8 mouse cellular contexts compared by ENCODE assay signal in the genomic region with DNA sequence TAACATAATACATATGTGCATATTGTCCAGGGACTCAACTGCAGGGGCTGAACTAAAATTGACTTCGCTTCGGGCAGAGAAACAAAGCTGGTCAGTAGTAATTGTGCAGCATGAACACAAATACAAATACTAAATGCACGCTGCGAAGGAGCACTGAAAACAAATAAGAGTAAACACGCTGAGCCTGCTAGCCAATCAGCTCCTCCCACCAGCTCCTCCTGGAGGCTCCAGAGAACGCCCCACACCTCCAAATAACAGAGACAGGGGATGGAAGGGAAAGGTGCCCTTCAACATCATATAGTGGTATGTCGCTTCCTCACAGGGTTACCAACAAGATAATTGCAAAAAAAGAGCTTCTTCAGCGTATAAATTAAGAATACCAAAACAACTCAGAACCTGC.
DNase-seq lines count a peak whose midpoint lies in the region; ATAC-seq lines count a peak whose summit lies in the region.

No protein-coding gene starts in this region.

- peak overlapping the region; percentile 57 for H3K9ac ChIP-seq in lung, embryonic 16.5 days (ENCODE audit: low read length)
- H3K9ac ChIP-seq in embryonic facial prominence, embryonic 11.5 days (replicated peaks; ENCODE audit: low read length), result no peak overlapping the region
- H3K9ac ChIP-seq in hindbrain, embryonic 16.5 days (ENCODE audit: low read depth, low read length), result peak overlapping the region; percentile 68
- no peak overlapping the region for H3K9ac ChIP-seq in limb, embryonic 15.5 days

- no peak for DNase-seq in lung, postnatal 4 days
- DNase-seq in embryonic facial prominence, embryonic 11.5 days (ENCODE audit: low spot score), result peak; percentile 39
- DNase-seq in right cerebral cortex, postnatal 36 days (ENCODE audit: low spot score in 2 of 2), result peak; percentile 27 to 44
- DNase-seq in adrenal gland, postnatal 36 days, result no peak
- DNase-seq in gastrocnemius, postnatal 36 days, result no peak

- no peaks in the 10 kb centered on the region for H3K27me3 ChIP-seq in lung, embryonic 16.5 days (ENCODE audit: control insufficient read depth, insufficient read depth, low read depth, low read length)
- no peaks in the 10 kb centered on the region for H3K27me3 ChIP-seq in embryonic facial prominence, embryonic 11.5 days (ENCODE audit: control insufficient read depth, insufficient read depth, low read length)
- H3K27me3 ChIP-seq in hindbrain, embryonic 16.5 days (replicated peaks; ENCODE audit: control insufficient read depth, insufficient read depth, low read length), result no peaks in the 10 kb centered on the region
- no peaks in the 10 kb centered on the region for H3K27me3 ChIP-seq in limb, embryonic 15.5 days

- H3K36me3 ChIP-seq in lung, embryonic 16.5 days (ENCODE audit: control insufficient read depth, insufficient read depth, low read length), result no peaks in the 10 kb centered on the region
- no peaks in the 10 kb centered on the region for H3K36me3 ChIP-seq in embryonic facial prominence, embryonic 11.5 days (replicated peaks; ENCODE audit: control insufficient read depth, insufficient read depth, low read depth, low read length)
- no peaks in the 10 kb centered on the region for H3K36me3 ChIP-seq in hindbrain, embryonic 16.5 days (ENCODE audit: control insufficient read depth, insufficient read depth, low read length)
- H3K36me3 ChIP-seq in limb, embryonic 15.5 days, result no peaks in the 10 kb centered on the region

- H3K4me1 ChIP-seq in lung, embryonic 16.5 days (replicated peaks; ENCODE audit: control insufficient read depth, insufficient read depth, low read length), result peaks cover 39% of the 10 kb centered on the region
- peaks cover 2% of the 10 kb centered on the region for H3K4me1 ChIP-seq in embryonic facial prominence, embryonic 11.5 days (ENCODE audit: control insufficient read depth, insufficient read depth, low read length)
- H3K4me1 ChIP-seq in hindbrain, embryonic 16.5 days (ENCODE audit: control insufficient read depth, insufficient read depth, low read depth, low read length), result peaks cover 29% of the 10 kb centered on the region
- H3K4me1 ChIP-seq in limb, embryonic 15.5 days, result peaks cover 44% of the 10 kb centered on the region

- H3K9me3 ChIP-seq in lung, embryonic 16.5 days (ENCODE audit: control insufficient read depth, low read length), result no peaks in the 10 kb centered on the region
- no peaks in the 10 kb centered on the region for H3K9me3 ChIP-seq in embryonic facial prominence, embryonic 11.5 days (replicated peaks; ENCODE audit: control insufficient read depth, low read length)
- H3K9me3 ChIP-seq in hindbrain, embryonic 16.5 days (ENCODE audit: control insufficient read depth, low read length), result no peaks in the 10 kb centered on the region
- H3K9me3 ChIP-seq in limb, embryonic 15.5 days, result no peaks in the 10 kb centered on the region

- H3K27ac ChIP-seq in lung, embryonic 16.5 days (ENCODE audit: low read length), result peak overlapping the region; percentile 98
- H3K27ac ChIP-seq in embryonic facial prominence, embryonic 11.5 days (replicated peaks; ENCODE audit: low read depth, low read length), result 0 out of 2 replicates have a peak overlapping the region, but pooled peaks have one; percentile 86
- peak overlapping the region; percentile 93 for H3K27ac ChIP-seq in hindbrain, embryonic 16.5 days (ENCODE audit: low read depth, low read length)
- peak overlapping the region; percentile 94 for H3K27ac ChIP-seq in limb, embryonic 15.5 days

- H3K4me2 ChIP-seq in lung, embryonic 16.5 days (ENCODE audit: low read depth, low read length), result peak overlapping the region; percentile 60
- peak overlapping the region; percentile 5 for H3K4me2 ChIP-seq in embryonic facial prominence, embryonic 11.5 days (ENCODE audit: low read depth, low read length)
- H3K4me2 ChIP-seq in hindbrain, embryonic 16.5 days (ENCODE audit: low read length), result peak overlapping the region; percentile 62
- H3K4me2 ChIP-seq in limb, embryonic 15.5 days, result peak overlapping the region; percentile 41

- 27% methylated on average over 8 of the region's 8 CpGs for WGBS in lung, embryonic 16.5 days
- 29% methylated on average over 8 of the region's 8 CpGs for WGBS in embryonic facial prominence, embryonic 11.5 days
- 11% methylated on average over 8 of the region's 8 CpGs for WGBS in hindbrain, embryonic 16.5 days
- 27% methylated on average over 8 of the region's 8 CpGs for WGBS in limb, embryonic 15.5 days

- ATAC-seq in lung, embryonic 16.5 days (ENCODE audit: low read depth), result no peak
- ATAC-seq in embryonic facial prominence, embryonic 11.5 days (replicated peaks; ENCODE audit: insufficient number of reproducible peaks, low FRiP score, low TSS enrichment, low read depth), result no peak
- peak; percentile 16; the same call in 1 of the 2 replicates for ATAC-seq in hindbrain, embryonic 16.5 days
- ATAC-seq in limb, embryonic 15.5 days (ENCODE audit: insufficient number of reproducible peaks, low FRiP score, low TSS enrichment, low read depth), result no peak

- intact Hi-C loops in gastrocnemius, postnatal 36 days (cut with DNase I), result loop anchor here (5.0 kb wide), 1 partner anchor 530 kb away; no protein-coding TSS in a partner anchor

- peak overlapping the region; percentile 37 for H3K4me3 ChIP-seq in lung, embryonic 16.5 days (ENCODE audit: low read length)
- no peak overlapping the region for H3K4me3 ChIP-seq in embryonic facial prominence, embryonic 11.5 days (ENCODE audit: low read depth, low read length)
- peak overlapping the region; percentile 43 for H3K4me3 ChIP-seq in hindbrain, embryonic 16.5 days (ENCODE audit: low read length)
- peak overlapping the region; percentile 28 for H3K4me3 ChIP-seq in limb, embryonic 15.5 days

Comparison
In these comparisons a context has a peak if more than half of its experiments do, and no peak if none do; other contexts are left out.
1. H3K4me2 ChIP-seq: peak in every context shown above with its lines; median percentile 62 in hindbrain, embryonic 16.5 days; 60 in lung, embryonic 16.5 days; 41 in limb, embryonic 15.5 days; 5 in embryonic facial prominence, embryonic 11.5 days.
2. H3K9ac ChIP-seq: peak in lung, embryonic 16.5 days (single experiment) and hindbrain, embryonic 16.5 days (single experiment); none in embryonic facial prominence, embryonic 11.5 days (single experiment) and limb, embryonic 15.5 days (single experiment).
3. DNase-seq: peak in embryonic facial prominence, embryonic 11.5 days (single experiment) and right cerebral cortex, postnatal 36 days (2 of 2); none in lung, postnatal 4 days (0 of 2), adrenal gland, postnatal 36 days (0 of 2) and gastrocnemius, postnatal 36 days (0 of 2).
4. Peak in every context shown above with its lines, with median percentiles within 50 percentile points of each other: H3K27ac ChIP-seq.